Mouse (Mus musculus): ENCODE data around the gene Gsto2.
"Not testable (repeated sequence)": the region's sequence is repeated elsewhere in the genome, so short reads cannot be mapped to it uniquely, and the experiment has no call there.

The Gsto2 gene

GRCm38 (mm10) chr19:47865353-47865947 is at the start of gene Gsto2:
TSS of gene Gsto2 (plus strand) at chr19:47865534.
- peak; percentile 95 for DNase-seq (ENCODE audit: low read depth, low spot score)

GRCm38 (mm10) chr19:47817692-47818091 is 47.6 kb upstream of the Gsto2 start:
- no peak for DNase-seq (ENCODE audit: low read depth, low spot score)

- peak; percentile 80 for DNase-seq (ENCODE audit: low read depth, low spot score)
Observed at GRCm38 (mm10) chr19:47820832-47821493, 44.4 kb upstream of the Gsto2 start.

- DNase-seq (ENCODE audit: low read depth, low spot score): no peak
Observed at GRCm38 (mm10) chr19:47821494-47821872, 43.9 kb upstream of the Gsto2 start.

GRCm38 (mm10) chr19:47822143-47822796 is 43.1 kb upstream of the Gsto2 start:
- no peak for DNase-seq (ENCODE audit: low read depth, low spot score)

GRCm38 (mm10) chr19:47824026-47824425 is 41.3 kb upstream of the Gsto2 start:
- DNase-seq (ENCODE audit: low read depth, low spot score): no peak

GRCm38 (mm10) chr19:47829913-47830450 is 35.4 kb upstream of the Gsto2 start:
- DNase-seq (ENCODE audit: low read depth, low spot score): no peak

- DNase-seq (ENCODE audit: low read depth, low spot score): no peak
Observed at GRCm38 (mm10) chr19:47831111-47831510, 34.2 kb upstream of the Gsto2 start.

GRCm38 (mm10) chr19:47832316-47832715 is 33.0 kb upstream of the Gsto2 start:
- DNase-seq (ENCODE audit: low read depth, low spot score): no peak

GRCm38 (mm10) chr19:47834614-47835013 is 30.7 kb upstream of the Gsto2 start:
- no peak for DNase-seq (ENCODE audit: low read depth, low spot score)

- no peak for DNase-seq (ENCODE audit: low read depth, low spot score)
Observed at GRCm38 (mm10) chr19:47835776-47836175, 29.6 kb upstream of the Gsto2 start.

GRCm38 (mm10) chr19:47836701-47837526 is 28.4 kb upstream of the Gsto2 start:
- DNase-seq (ENCODE audit: low read depth, low spot score): peak; percentile 78

- no peak for DNase-seq (ENCODE audit: low read depth, low spot score)
Observed at GRCm38 (mm10) chr19:47837527-47837901, 27.8 kb upstream of the Gsto2 start.

- not testable (repeated sequence) for DNase-seq (ENCODE audit: low read depth, low spot score)
Observed at GRCm38 (mm10) chr19:47841234-47841633, 24.1 kb upstream of the Gsto2 start.

GRCm38 (mm10) chr19:47849735-47850134 is 15.6 kb upstream of the Gsto2 start:
- no peak for DNase-seq (ENCODE audit: low read depth, low spot score)

- DNase-seq (ENCODE audit: low read depth, low spot score): not testable (repeated sequence)
Observed at GRCm38 (mm10) chr19:47852131-47852530, 13.2 kb upstream of the Gsto2 start.

- no peak for DNase-seq (ENCODE audit: low read depth, low spot score)
Observed at GRCm38 (mm10) chr19:47853053-47853452, 12.3 kb upstream of the Gsto2 start.

- peak; percentile 90 for DNase-seq (ENCODE audit: low read depth, low spot score)
Observed at GRCm38 (mm10) chr19:47853951-47854795, 11.2 kb upstream of the Gsto2 start.

GRCm38 (mm10) chr19:47854796-47855783 is 10.2 kb upstream of the Gsto2 start, which contains the start of gene Gsto1:
TSS of gene Gsto1 (plus strand) at chr19:47854970.
- DNase-seq (ENCODE audit: low read depth, low spot score): peak; percentile 84
